Mouse (Mus musculus): ENCODE measurements around the gene Elp4. TPM values are rescaled to one million over a fixed set of nuclear protein-coding genes. Genes with fewer than 3 reads are reported as not detected.

The Elp4 gene
- polyA plus RNA-seq, 1 experiment: 24.1 TPM

DNA sequence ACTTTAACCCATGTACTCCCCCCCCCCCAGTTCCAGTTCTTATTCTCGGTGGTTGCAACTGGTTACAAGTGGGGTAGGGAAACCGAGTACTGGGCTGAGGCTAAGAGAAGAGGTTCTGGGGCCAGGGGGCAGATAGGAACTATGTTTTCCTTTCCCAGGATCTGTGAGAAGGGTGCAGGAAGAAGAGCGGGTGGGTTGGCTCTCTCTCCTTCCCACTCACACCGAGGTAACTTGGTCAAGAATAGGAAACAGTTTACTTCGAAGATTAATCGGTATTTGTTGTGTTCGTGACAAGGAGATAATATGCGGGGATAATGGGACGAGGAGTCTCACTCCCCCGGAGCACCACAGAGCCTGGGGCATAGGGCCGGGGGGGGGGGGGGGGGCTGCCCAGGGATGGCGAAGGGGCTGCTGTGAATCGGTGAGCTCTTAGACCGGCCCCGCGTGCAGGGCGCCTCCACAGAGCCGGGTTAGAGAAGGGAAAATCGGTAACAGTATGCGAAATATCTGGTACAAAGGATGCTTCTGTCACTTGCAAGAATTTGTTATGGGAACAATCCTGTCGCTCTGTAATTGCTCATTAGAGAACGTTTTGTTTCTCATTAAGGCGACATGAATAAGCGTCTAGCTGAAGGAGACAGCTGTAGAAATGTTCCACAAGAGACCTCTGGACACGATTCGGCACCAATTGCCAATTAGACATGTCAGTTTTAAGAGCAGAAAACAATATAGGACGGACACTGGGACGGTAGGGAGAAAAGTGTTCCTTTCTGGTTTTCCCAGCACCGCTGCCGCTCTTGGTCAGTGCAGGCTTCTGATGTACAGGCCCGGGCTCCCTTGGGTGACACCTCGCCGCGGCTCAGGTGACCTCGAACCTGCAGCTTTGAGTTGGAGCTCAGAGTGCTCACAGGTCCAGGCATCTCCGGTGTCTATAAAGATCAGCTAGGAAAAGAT is 217.7 kb downstream of the Elp4 start:
- no peak for TF ChIP-seq CTCF (IDR thresholded peaks at IDR 0.05; ENCODE audit: borderline replicate concordance, insufficient read depth, low read length)
- no peak for TF ChIP-seq POLR2A (IDR thresholded peaks at IDR 0.05; ENCODE audit: low read depth, low read length)
- Histone ChIP-seq H3K4me1 (ENCODE audit: control insufficient read depth, insufficient read depth, low read length) (no peaks in the 10 kb centered on the region; the same call in 1 of the 2 replicates), H3K4me3 (ENCODE audit: insufficient read depth, low read length) (no peak overlapping the region), H3K27ac (ENCODE audit: insufficient read depth, low read length) (no peak overlapping the region)

DNA sequence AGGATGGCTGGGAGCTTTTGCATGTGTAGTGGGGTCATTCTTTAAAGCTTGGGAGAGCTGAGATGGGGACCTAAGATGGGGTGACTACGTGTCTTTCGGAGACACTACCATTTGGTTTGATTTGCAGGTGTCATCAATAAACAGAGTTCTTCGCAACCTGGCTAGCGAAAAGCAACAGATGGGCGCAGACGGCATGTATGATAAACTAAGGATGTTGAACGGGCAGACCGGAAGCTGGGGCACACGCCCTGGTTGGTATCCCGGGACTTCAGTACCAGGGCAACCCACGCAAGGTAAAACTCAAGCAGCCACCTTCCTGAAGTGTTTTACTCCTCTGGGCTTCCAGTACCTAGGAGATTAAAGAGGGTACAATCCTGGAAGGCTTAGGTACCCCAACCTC is 218.7 kb downstream of the Elp4 start:
- Histone ChIP-seq H3K4me3 (ENCODE audit: insufficient read depth, low read length) (no peak overlapping the region), H3K27ac (ENCODE audit: insufficient read depth, low read length) (no peak overlapping the region), H3K4me1 (ENCODE audit: control insufficient read depth, insufficient read depth, low read length) (no peaks in the 10 kb centered on the region; the same call in 1 of the 2 replicates)
- TF ChIP-seq POLR2A (IDR thresholded peaks at IDR 0.05; ENCODE audit: low read depth, low read length) (no peak), CTCF (IDR thresholded peaks at IDR 0.05; ENCODE audit: borderline replicate concordance, insufficient read depth, low read length) (no peak)

DNA sequence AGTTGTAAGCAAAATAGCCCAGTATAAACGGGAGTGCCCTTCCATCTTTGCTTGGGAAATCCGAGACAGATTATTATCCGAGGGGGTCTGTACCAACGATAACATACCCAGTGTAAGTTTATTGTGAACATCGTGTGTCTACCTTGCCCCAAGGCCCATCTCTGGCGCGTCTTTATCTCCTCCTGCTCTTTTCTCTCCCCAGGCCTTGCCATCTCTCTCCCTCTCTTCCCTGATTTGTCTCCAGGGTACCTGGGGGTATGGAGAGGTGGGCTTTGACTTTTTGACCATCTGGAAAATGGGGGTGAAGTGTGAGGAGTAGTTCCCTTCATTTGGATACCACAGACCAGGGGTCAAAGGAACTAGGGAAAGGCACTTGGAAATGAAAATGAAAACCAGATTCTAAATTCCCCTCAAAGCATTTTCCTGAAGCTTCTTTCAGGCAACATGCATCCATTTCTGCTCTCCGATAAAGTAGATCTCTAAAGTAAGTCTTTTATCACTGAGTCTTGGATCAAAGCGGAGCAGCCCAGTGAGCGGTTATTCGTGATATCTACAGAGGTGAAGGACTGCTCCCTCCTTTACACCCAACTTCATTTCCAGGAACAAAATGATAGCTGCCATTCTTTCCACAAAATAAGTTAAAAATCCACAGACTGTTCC is 219.2 kb downstream of the Elp4 start:
- TF ChIP-seq POLR2A (IDR thresholded peaks at IDR 0.05; ENCODE audit: low read depth, low read length): no peak
- no peak for TF ChIP-seq CTCF (IDR thresholded peaks at IDR 0.05; ENCODE audit: borderline replicate concordance, insufficient read depth, low read length)
- Histone ChIP-seq H3K4me3 (ENCODE audit: insufficient read depth, low read length) (no peak overlapping the region), H3K4me1 (ENCODE audit: control insufficient read depth, insufficient read depth, low read length) (no peaks in the 10 kb centered on the region; the same call in 1 of the 2 replicates), H3K27ac (ENCODE audit: insufficient read depth, low read length) (no peak overlapping the region)

DNA sequence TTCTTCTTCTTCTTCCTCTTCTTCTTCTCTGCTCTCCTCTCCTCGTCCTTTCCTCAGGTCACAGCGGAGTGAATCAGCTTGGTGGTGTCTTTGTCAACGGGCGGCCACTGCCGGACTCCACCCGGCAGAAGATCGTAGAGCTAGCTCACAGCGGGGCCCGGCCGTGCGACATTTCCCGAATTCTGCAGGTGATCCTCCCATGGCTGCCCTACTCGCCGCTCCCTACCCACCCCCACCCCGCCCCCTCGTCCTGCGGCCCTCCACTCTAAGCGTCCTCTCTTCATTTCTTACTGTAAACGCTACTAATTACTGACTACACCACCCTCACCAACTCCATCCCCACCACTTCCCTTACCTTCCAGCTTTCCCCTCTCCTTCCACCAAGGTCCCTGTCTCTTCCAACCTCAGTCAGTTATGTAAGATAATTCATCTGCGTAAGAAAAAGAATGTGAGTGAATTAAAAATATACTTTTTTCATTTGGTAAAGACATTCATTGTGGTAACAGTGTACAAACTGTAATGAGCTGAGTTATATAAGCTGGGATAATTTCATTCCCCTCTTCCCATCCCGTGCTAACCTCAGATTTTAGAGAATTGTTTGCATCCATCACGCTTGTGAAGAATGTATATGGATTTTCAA is 220.5 kb downstream of the Elp4 start:
- no peaks in the 10 kb centered on the region for H3K4me1 ChIP-seq (ENCODE audit: control insufficient read depth, insufficient read depth, low read length)
- no peak overlapping the region for H3K27ac ChIP-seq (ENCODE audit: insufficient read depth, low read length)
- no peak for TF ChIP-seq CTCF (IDR thresholded peaks at IDR 0.05; ENCODE audit: borderline replicate concordance, insufficient read depth, low read length)
- no peak for TF ChIP-seq POLR2A (IDR thresholded peaks at IDR 0.05; ENCODE audit: low read depth, low read length)
- no peak overlapping the region for H3K4me3 ChIP-seq (ENCODE audit: insufficient read depth, low read length)

DNA sequence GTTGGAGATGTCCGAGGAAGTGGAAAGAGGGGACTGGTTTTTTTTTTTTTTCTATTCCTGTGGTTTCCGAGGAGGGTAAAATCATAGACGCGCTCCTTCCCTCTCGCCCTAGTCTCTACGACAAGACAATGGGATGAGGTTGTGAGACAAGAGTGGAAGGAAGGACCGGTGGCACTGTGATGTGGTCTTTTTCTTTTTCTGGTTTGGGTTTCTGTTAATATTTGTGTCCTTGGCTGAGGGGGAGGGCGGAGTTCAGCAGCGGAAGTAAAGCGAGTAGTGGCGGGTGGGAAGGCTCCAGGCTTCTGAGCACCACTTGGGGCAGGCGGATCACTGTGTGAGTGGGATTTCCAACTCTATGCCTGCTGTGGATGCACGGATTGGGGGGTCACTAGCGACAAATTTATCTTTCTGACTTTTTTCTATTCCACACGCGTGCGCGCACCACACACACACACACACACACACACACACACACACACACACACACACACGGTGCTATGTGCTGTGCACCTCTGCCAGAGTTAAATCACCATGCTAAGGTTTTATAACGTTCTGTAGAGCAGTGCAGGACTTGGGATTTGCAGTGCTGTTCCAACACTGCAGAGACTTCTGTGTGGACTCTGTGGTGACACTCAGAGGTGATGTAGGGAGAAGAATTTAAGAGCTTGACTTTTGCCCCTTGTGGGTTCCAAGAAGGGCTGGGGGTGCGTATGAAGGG is 221.6 kb downstream of the Elp4 start:
- no peak for TF ChIP-seq POLR2A (IDR thresholded peaks at IDR 0.05; ENCODE audit: low read depth, low read length)
- no peak for TF ChIP-seq CTCF (IDR thresholded peaks at IDR 0.05; ENCODE audit: borderline replicate concordance, insufficient read depth, low read length)
- no peak overlapping the region for H3K4me3 ChIP-seq (ENCODE audit: insufficient read depth, low read length)
- H3K27ac ChIP-seq (ENCODE audit: insufficient read depth, low read length): no peak overlapping the region
- H3K4me1 ChIP-seq (ENCODE audit: control insufficient read depth, insufficient read depth, low read length): no peaks in the 10 kb centered on the region

DNA sequence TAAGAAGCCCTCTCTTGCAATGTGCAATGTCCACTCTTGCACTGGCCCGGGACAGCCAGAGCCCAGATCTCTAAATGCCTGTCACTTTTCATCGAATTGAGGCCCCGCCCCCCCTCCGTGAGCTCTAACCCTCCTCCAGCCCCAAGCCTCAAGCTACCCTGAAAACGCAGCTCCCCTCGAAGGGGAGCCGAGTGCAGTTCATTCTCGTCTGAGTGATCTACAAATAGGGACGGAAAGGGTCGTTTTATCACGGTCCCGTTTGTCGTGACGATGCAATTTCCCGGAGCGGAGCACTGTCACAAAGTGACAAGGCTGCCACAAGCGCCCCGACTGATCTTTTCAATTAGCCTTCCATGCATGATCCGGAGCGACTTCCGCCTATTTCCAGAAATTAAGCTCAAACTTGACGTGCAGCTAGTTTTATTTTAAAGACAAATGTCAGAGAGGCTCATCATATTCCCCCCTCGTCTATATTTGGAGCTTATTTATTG is 222.3 kb downstream of the Elp4 start:
- Histone ChIP-seq H3K4me3 (ENCODE audit: insufficient read depth, low read length) (no peak overlapping the region), H3K27ac (ENCODE audit: insufficient read depth, low read length) (no peak overlapping the region), H3K4me1 (ENCODE audit: control insufficient read depth, insufficient read depth, low read length) (no peaks in the 10 kb centered on the region)
- TF ChIP-seq CTCF (IDR thresholded peaks at IDR 0.05; ENCODE audit: borderline replicate concordance, insufficient read depth, low read length) (no peak), POLR2A (IDR thresholded peaks at IDR 0.05; ENCODE audit: low read depth, low read length) (no peak)

DNA sequence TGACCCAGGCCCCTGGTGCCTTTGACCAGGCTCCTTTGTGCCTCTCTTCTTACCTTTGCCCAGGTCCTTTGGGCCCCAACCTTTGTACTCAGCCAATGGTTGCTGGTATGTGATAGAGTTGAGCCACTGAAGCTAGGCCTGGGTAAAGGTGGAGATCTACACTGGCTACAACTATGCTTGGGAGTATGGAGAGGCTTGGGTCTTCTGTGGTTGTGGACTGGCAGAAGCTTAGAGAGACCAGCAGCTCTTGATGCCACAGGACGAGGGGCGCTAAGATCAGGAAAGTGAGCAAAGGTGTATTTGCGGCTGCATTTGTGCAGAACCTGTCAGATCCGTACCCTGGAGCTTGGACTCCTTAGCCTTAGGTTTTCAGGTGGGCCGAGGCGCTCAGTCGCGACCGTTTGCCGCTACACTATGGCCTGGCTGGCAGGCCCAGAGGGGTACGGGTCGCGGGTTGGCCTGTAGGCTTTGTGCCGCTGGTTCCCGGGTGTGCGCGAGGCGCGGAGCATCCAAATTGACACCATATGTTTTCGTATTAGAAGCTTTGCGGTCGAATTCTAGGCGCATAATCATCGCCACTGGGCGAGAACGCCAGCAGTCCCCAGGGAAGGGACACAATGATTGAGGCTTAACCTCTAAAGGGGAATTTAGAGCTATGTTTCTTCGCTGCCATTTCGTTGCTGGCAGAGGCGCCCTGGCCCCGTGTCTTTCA is 223.2 kb downstream of the Elp4 start:
- TF ChIP-seq CTCF (IDR thresholded peaks at IDR 0.05; ENCODE audit: borderline replicate concordance, insufficient read depth, low read length) (no peak), POLR2A (IDR thresholded peaks at IDR 0.05; ENCODE audit: low read depth, low read length) (no peak)
- Histone ChIP-seq H3K27ac (ENCODE audit: insufficient read depth, low read length) (no peak overlapping the region), H3K4me1 (ENCODE audit: control insufficient read depth, insufficient read depth, low read length) (0 out of 2 replicates have a peak, but pooled peaks cover 2% of the 10 kb centered on the region), H3K4me3 (ENCODE audit: insufficient read depth, low read length) (no peak overlapping the region)

DNA sequence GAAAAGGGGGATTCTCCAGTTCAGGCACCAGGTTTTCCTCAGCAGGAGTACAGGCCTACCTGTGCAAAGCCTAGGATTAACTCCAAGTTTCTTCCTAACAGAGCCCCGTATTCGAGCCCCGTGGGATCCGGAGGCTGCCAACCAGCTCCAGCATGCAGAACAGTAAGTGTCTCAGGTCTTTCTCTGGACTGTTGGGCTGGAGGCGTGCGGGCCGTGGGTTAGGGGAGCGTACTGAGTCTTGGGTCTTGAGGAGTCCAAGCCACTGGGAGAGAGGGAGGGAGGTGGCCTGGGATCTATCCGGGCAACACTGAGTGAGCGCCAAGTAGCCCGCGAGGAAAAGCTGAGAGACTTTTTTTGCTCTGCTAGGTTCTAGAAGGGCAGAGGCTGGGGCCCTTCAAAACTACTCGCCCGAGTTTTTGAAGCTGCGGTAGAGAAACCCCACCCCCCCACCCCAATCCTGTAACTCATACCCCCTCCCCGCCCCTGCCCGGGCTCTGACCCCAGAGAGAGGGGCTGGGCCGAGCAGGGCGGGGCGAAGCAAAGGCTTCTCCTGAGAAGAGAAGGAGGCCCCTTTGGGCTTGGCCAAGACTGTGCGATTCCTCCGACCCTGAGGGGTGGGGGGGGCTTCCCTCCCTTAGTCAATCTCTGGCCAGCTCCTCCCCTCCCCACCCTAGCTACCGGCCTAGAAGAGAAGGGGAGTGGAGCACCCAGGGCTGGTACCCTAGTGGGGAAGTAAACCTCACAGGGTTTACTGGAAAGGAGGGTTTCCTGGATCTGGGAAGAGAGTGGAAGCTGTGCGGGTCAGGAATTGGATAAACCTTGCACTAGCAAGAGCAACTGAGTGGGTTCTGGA is 224.0 kb downstream of the Elp4 start:
- no peak overlapping the region for H3K4me3 ChIP-seq (ENCODE audit: insufficient read depth, low read length)
- no peak for TF ChIP-seq POLR2A (IDR thresholded peaks at IDR 0.05; ENCODE audit: low read depth, low read length)
- no peak for TF ChIP-seq CTCF (IDR thresholded peaks at IDR 0.05; ENCODE audit: borderline replicate concordance, insufficient read depth, low read length)
- no peak overlapping the region for H3K27ac ChIP-seq (ENCODE audit: insufficient read depth, low read length)
- H3K4me1 ChIP-seq (ENCODE audit: control insufficient read depth, insufficient read depth, low read length): 0 out of 2 replicates have a peak, but pooled peaks cover 2% of the 10 kb centered on the region

Measured in embryonic fibroblast, embryonic 13.5 days (primary cell).